In the genomic region with DNA sequence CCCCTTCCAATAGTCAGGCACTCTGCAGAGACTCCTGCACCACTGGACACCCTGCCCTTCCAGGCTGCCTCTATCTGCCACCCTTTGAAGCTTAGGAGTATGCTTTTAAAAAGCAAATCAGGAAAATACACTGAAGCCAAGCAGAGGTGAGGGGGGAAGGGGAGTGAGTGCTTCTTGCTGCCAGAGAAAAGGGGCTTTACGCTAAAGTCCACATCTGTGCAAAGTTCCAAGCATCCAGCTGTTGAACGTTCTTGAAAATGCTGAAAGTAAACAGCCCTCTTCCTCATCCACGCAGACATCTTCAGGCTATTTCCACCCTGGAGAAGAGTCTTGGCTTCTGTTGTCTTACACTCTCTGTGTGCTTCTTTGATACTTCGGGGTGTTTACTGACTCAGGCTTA, we compare ENCODE assay signal across 16 mouse cellular contexts. TPM values are rescaled to one million over a fixed set of nuclear protein-coding genes. Genes with fewer than 3 reads are reported as not detected.
DNase-seq lines count a peak whose midpoint lies in the region; ATAC-seq and TF ChIP-seq lines count a peak whose summit lies in the region.
"Had no signal": no experiment of that assay in that cellular context is flagged by ENCODE, and none has a peak within 500 bp of the region (broad histone marks: within the 10 kb centered on the region; RNA-seq: fewer than 3 reads in every experiment).

No protein-coding gene starts in this region.

- DNase-seq in embryonic facial prominence, embryonic 11.5 days (ENCODE audit: low spot score), result peak; percentile 19
- DNase-seq in embryonic facial prominence, embryonic 10.5 days (ENCODE audit: low spot score), result no peak
- no peak for DNase-seq in kidney, adult 11 months
- peak; percentile 30 for DNase-seq in limb, embryonic 14.5 days (ENCODE audit: low spot score)
- DNase-seq in retina, embryonic 14.5 days (ENCODE audit: low spot score), result no peak
- DNase-seq: cerebellum, adult 9-10 months; midbrain, embryonic 14.5 days had no signal

- no peaks in the 10 kb centered on the region for H3K9me3 ChIP-seq in embryonic facial prominence, embryonic 11.5 days (replicated peaks; ENCODE audit: control insufficient read depth, low read length)
- no peaks in the 10 kb centered on the region for H3K9me3 ChIP-seq in embryonic facial prominence, embryonic 10.5 days
- no peaks in the 10 kb centered on the region for H3K9me3 ChIP-seq in kidney, embryonic 15.5 days (replicated peaks)
- no peaks in the 10 kb centered on the region for H3K9me3 ChIP-seq in embryonic facial prominence, embryonic 13.5 days
- H3K9me3 ChIP-seq in limb, embryonic 14.5 days (ENCODE audit: control insufficient read depth, low read length), result no peaks in the 10 kb centered on the region
- H3K9me3 ChIP-seq: heart, embryonic 10.5 days had no signal

- TF ChIP-seq POLR2A in limb, embryonic 14.5 days (IDR thresholded peaks at IDR 0.05; ENCODE audit: borderline replicate concordance, extremely low read depth, insufficient read depth, insufficient read length), result no peak

- H3K4me2 ChIP-seq in embryonic facial prominence, embryonic 11.5 days (ENCODE audit: low read depth, low read length), result no peak overlapping the region
- H3K4me2 ChIP-seq in kidney, embryonic 15.5 days, result peak overlapping the region; percentile 7; the same call in 1 of the 2 replicates
- peak overlapping the region; percentile 24; the same call in 1 of the 2 replicates for H3K4me2 ChIP-seq in embryonic facial prominence, embryonic 13.5 days
- peak overlapping the region; percentile 29; the same call in 1 of the 2 replicates for H3K4me2 ChIP-seq in limb, embryonic 14.5 days (replicated peaks; ENCODE audit: low read depth, low read length, severe bottlenecking)
- H3K4me2 ChIP-seq: liver, embryonic 11.5 days had no signal

- no peak for ATAC-seq in embryonic facial prominence, embryonic 11.5 days (replicated peaks; ENCODE audit: insufficient number of reproducible peaks, low FRiP score, low TSS enrichment, low read depth)
- ATAC-seq in kidney, embryonic 15.5 days (replicated peaks; ENCODE audit: low FRiP score), result no peak
- no peak for ATAC-seq in embryonic facial prominence, embryonic 13.5 days (ENCODE audit: insufficient number of reproducible peaks, insufficient read depth, low FRiP score, low TSS enrichment, low read depth)
- no peak for ATAC-seq in limb, embryonic 14.5 days (ENCODE audit: low FRiP score, low read depth)
- no peak for ATAC-seq in megakaryocyte, adult 5-6 weeks (ENCODE audit: poor library complexity, severe bottlenecking)
- ATAC-seq: hindbrain, postnatal 0 days had no signal

- no peaks in the 10 kb centered on the region for H3K27me3 ChIP-seq in embryonic facial prominence, embryonic 11.5 days (ENCODE audit: control insufficient read depth, insufficient read depth, low read length)
- H3K27me3 ChIP-seq in embryonic facial prominence, embryonic 10.5 days (replicated peaks; ENCODE audit: low read depth, poor library complexity, severe bottlenecking), result no peaks in the 10 kb centered on the region
- no peaks in the 10 kb centered on the region for H3K27me3 ChIP-seq in kidney, embryonic 15.5 days
- no peaks in the 10 kb centered on the region for H3K27me3 ChIP-seq in embryonic facial prominence, embryonic 13.5 days
- no peaks in the 10 kb centered on the region for H3K27me3 ChIP-seq in limb, embryonic 14.5 days (ENCODE audit: control insufficient read depth, insufficient read depth, low read length)

- no peak overlapping the region for H3K27ac ChIP-seq in embryonic facial prominence, embryonic 11.5 days (replicated peaks; ENCODE audit: low read depth, low read length)
- no peak overlapping the region for H3K27ac ChIP-seq in embryonic facial prominence, embryonic 10.5 days (replicated peaks)
- peak overlapping the region; percentile 24; the same call in 1 of the 2 replicates for H3K27ac ChIP-seq in kidney, embryonic 15.5 days
- peak overlapping the region; percentile 2; the same call in 1 of the 2 replicates for H3K27ac ChIP-seq in embryonic facial prominence, embryonic 13.5 days
- H3K27ac ChIP-seq in limb, embryonic 14.5 days (replicated peaks; ENCODE audit: low read depth, low read length), result peak overlapping the region; percentile 38; the same call in 1 of the 2 replicates
- H3K27ac ChIP-seq: heart, embryonic 10.5 days; hindbrain, postnatal 0 days; layer of hippocampus, adult 2 months; left cerebral cortex, adult 2 months; macrophage had no signal

- no peaks in the 10 kb centered on the region for H3K36me3 ChIP-seq in embryonic facial prominence, embryonic 11.5 days (replicated peaks; ENCODE audit: control insufficient read depth, insufficient read depth, low read depth, low read length)
- H3K36me3 ChIP-seq in embryonic facial prominence, embryonic 10.5 days (replicated peaks), result no peaks in the 10 kb centered on the region
- H3K36me3 ChIP-seq in kidney, embryonic 15.5 days, result no peaks in the 10 kb centered on the region
- no peaks in the 10 kb centered on the region for H3K36me3 ChIP-seq in embryonic facial prominence, embryonic 13.5 days
- no peaks in the 10 kb centered on the region for H3K36me3 ChIP-seq in limb, embryonic 14.5 days (ENCODE audit: control insufficient read depth, insufficient read depth, low read length)
- H3K36me3 ChIP-seq: heart, embryonic 10.5 days had no signal

- H3K9ac ChIP-seq in embryonic facial prominence, embryonic 11.5 days (replicated peaks; ENCODE audit: low read length), result no peak overlapping the region
- no peak overlapping the region for H3K9ac ChIP-seq in kidney, embryonic 15.5 days
- H3K9ac ChIP-seq in embryonic facial prominence, embryonic 13.5 days, result no peak overlapping the region
- no peak overlapping the region; the same call in 1 of the 2 replicates for H3K9ac ChIP-seq in limb, embryonic 14.5 days (ENCODE audit: low read depth, low read length, severe bottlenecking)

- H3K4me3 ChIP-seq in embryonic facial prominence, embryonic 11.5 days (ENCODE audit: low read depth, low read length), result no peak overlapping the region
- no peak overlapping the region for H3K4me3 ChIP-seq in embryonic facial prominence, embryonic 10.5 days
- H3K4me3 ChIP-seq in kidney, embryonic 15.5 days (replicated peaks), result no peak overlapping the region
- no peak overlapping the region for H3K4me3 ChIP-seq in embryonic facial prominence, embryonic 13.5 days
- no peak overlapping the region for H3K4me3 ChIP-seq in limb, embryonic 14.5 days (replicated peaks; ENCODE audit: low read length)
- H3K4me3 ChIP-seq: heart, embryonic 10.5 days; layer of hippocampus, adult 2 months; left cerebral cortex, adult 2 months had no signal

- H3K4me1 ChIP-seq in embryonic facial prominence, embryonic 11.5 days (ENCODE audit: control insufficient read depth, insufficient read depth, low read length), result no peaks in the 10 kb centered on the region
- H3K4me1 ChIP-seq in embryonic facial prominence, embryonic 10.5 days, result 0 out of 2 replicates have a peak, but pooled peaks cover 7% of the 10 kb centered on the region
- H3K4me1 ChIP-seq in kidney, embryonic 15.5 days, result peaks cover 15% of the 10 kb centered on the region
- H3K4me1 ChIP-seq in embryonic facial prominence, embryonic 13.5 days, result peaks cover 16% of the 10 kb centered on the region
- H3K4me1 ChIP-seq in limb, embryonic 14.5 days (ENCODE audit: control insufficient read depth, insufficient read depth, low read length), result peaks cover 16% of the 10 kb centered on the region

- 67% methylated on average over 4 of the region's 4 CpGs for WGBS in embryonic facial prominence, embryonic 11.5 days
- WGBS in embryonic facial prominence, embryonic 10.5 days, result 60% methylated on average over 4 of the region's 4 CpGs
- 45% methylated on average over 4 of the region's 4 CpGs for WGBS in kidney, embryonic 15.5 days
- 39% methylated on average over 4 of the region's 4 CpGs for WGBS in embryonic facial prominence, embryonic 13.5 days
- 26% methylated on average over 4 of the region's 4 CpGs for WGBS in limb, embryonic 14.5 days

RNA-seq across cellular contexts. Expression of a gene that starts 34.6 kb away (rescaled TPM):
- polyA plus RNA-seq in embryonic facial prominence, embryonic 11.5 days (2014; fragmentation: Nextera tagmentation; extraction: Ambion mirVana), result 4.9 TPM in 2 replicates
- polyA plus RNA-seq in embryonic facial prominence, embryonic 10.5 days (2016; fragmentation: Nextera tagmentation; extraction: Ambion mirVana), result 0.52 and 1.1 TPM in 2 replicates
- polyA plus RNA-seq in kidney, embryonic 15.5 days (2015; fragmentation: Nextera tagmentation; extraction: Ambion mirVana), result 3.5 and 5.0 TPM in 2 replicates
- polyA plus RNA-seq in embryonic facial prominence, embryonic 13.5 days (2015; fragmentation: Nextera tagmentation; extraction: Ambion mirVana), result 7.8 and 8.2 TPM in 2 replicates
- 3.2 and 5.0 TPM in 2 replicates for polyA plus RNA-seq in limb, embryonic 14.5 days (2012; rRNA removed)
- polyA plus RNA-seq in limb, embryonic 14.5 days (2014; fragmentation: Nextera tagmentation; extraction: Ambion mirVana), result 6.6 and 9.3 TPM in 2 replicates
- not detected in 2 replicates for total RNA-seq in megakaryocyte, adult 5-6 weeks (2015)
- total RNA-seq in megakaryocyte, adult 5-6 weeks (2017), result 0.15 TPM in 1 of 2 replicates, not detected in the other
- polyA plus RNA-seq: macrophage had no signal

Comparison
In these comparisons a context has a peak if more than half of its experiments do, and no peak if none do; other contexts are left out.
1. DNase-seq: peak in embryonic facial prominence, embryonic 11.5 days (single experiment) and limb, embryonic 14.5 days (single experiment); none in embryonic facial prominence, embryonic 10.5 days (single experiment), kidney, adult 11 months (single experiment) and retina, embryonic 14.5 days (single experiment).
2. H3K27ac ChIP-seq: peak in kidney, embryonic 15.5 days (single experiment), embryonic facial prominence, embryonic 13.5 days (single experiment) and limb, embryonic 14.5 days (single experiment); none in embryonic facial prominence, embryonic 11.5 days (single experiment) and embryonic facial prominence, embryonic 10.5 days (single experiment).